In the genomic region with DNA sequence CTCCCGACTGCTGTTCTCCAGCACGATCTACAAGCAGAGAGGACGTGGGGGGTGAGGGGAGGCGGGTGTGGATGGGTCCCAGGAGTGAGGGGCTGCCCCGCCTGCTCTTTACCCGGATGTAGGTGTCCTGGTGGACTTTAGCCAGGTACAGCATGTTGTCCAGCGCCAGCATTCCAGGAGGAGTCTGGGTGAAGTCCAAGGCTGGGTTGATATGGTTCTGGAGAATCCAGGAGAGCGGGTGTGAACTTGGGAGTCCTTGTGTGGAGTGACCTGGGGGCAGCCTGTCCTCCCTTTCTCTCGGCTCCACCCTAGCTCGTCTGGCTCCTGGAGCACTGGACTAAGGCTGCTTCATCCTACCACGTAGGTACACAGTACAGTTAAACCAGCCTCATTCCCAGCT, we compare ENCODE assay signal across 26 mouse cellular contexts. TPM values are rescaled to one million over a fixed set of nuclear protein-coding genes. Genes with fewer than 3 reads are reported as not detected.
DNase-seq lines count a peak whose midpoint lies in the region; ATAC-seq and TF ChIP-seq lines count a peak whose summit lies in the region.
"Had no signal": no experiment of that assay in that cellular context is flagged by ENCODE, and none has a peak within 500 bp of the region (broad histone marks: within the 10 kb centered on the region; RNA-seq: fewer than 3 reads in every experiment).

No protein-coding gene starts in this region.

- H3K9ac ChIP-seq in intestine, embryonic 15.5 days = no peak overlapping the region
- H3K9ac ChIP-seq in midbrain, embryonic 16.5 days (ENCODE audit: low read depth, low read length) = no peak overlapping the region
- H3K9ac ChIP-seq: heart, embryonic 13.5 days; hindbrain, embryonic 15.5 days; midbrain, embryonic 15.5 days; neural tube, embryonic 13.5 days had no signal

- no peak overlapping the region for H3K4me2 ChIP-seq in intestine, embryonic 15.5 days (replicated peaks)
- no peak overlapping the region for H3K4me2 ChIP-seq in midbrain, embryonic 16.5 days (ENCODE audit: low read length)
- H3K4me2 ChIP-seq: heart, embryonic 13.5 days; hindbrain, embryonic 15.5 days; midbrain, embryonic 15.5 days; neural tube, embryonic 13.5 days had no signal

- H3K4me1 ChIP-seq in intestine, embryonic 15.5 days (replicated peaks) = no peaks in the 10 kb centered on the region
- peaks cover 15% of the 10 kb centered on the region; the same call in 1 of the 2 replicates for H3K4me1 ChIP-seq in kidney, adult 2 months (ENCODE audit: control insufficient read depth, insufficient read depth, low read length)
- H3K4me1 ChIP-seq in midbrain, embryonic 16.5 days (ENCODE audit: control insufficient read depth, insufficient read depth, low read length) = no peaks in the 10 kb centered on the region
- H3K4me1 ChIP-seq: heart, embryonic 13.5 days; midbrain, embryonic 15.5 days had no signal

- TF ChIP-seq CTCF in layer of hippocampus, adult 2 months (conservative IDR thresholded peaks at IDR 0.05) = no peak
- TF ChIP-seq CTCF in kidney, adult 2 months (conservative IDR thresholded peaks at IDR 0.05; ENCODE audit: insufficient read depth, insufficient read length, low read depth, low read length) = no peak

- no peak for TF ChIP-seq POLR2A in kidney, adult 2 months (IDR thresholded peaks at IDR 0.05; ENCODE audit: low read depth, low read length)

- peak overlapping the region; percentile 65 for H3K27ac ChIP-seq in layer of hippocampus, adult 2 months
- no peak overlapping the region for H3K27ac ChIP-seq in intestine, embryonic 15.5 days
- peak overlapping the region; percentile 59 for H3K27ac ChIP-seq in kidney, adult 2 months (ENCODE audit: insufficient read depth, low read depth, low read length)
- no peak overlapping the region for H3K27ac ChIP-seq in midbrain, embryonic 16.5 days (ENCODE audit: low read length)
- H3K27ac ChIP-seq: forebrain, embryonic 10.5 days; heart, adult 2 months; heart, embryonic 13.5 days; hindbrain, embryonic 15.5 days; macrophage; midbrain, embryonic 15.5 days; neural tube, embryonic 13.5 days had no signal

- H3K27me3 ChIP-seq in intestine, embryonic 15.5 days (replicated peaks) = no peaks in the 10 kb centered on the region
- no peaks in the 10 kb centered on the region for H3K27me3 ChIP-seq in kidney, adult 2 months (replicated peaks; ENCODE audit: control insufficient read depth, insufficient read depth, low read length)
- no peaks in the 10 kb centered on the region for H3K27me3 ChIP-seq in midbrain, embryonic 16.5 days (ENCODE audit: control insufficient read depth, insufficient read depth, low read depth, low read length)
- H3K27me3 ChIP-seq: CH12.LX; heart, embryonic 13.5 days; hindbrain, embryonic 15.5 days; midbrain, embryonic 15.5 days; neural tube, embryonic 13.5 days; Patski had no signal

- 84% methylated on average over 11 of the region's 11 CpGs for WGBS in intestine, embryonic 15.5 days
- WGBS in kidney, adult 2 months = 51% methylated on average over 11 of the region's 11 CpGs
- WGBS in midbrain, embryonic 16.5 days = 93% methylated on average over 11 of the region's 11 CpGs

- DNase-seq in layer of hippocampus, adult 2 months (ENCODE audit: low spot score in 2 of 2) = no peak
- DNase-seq in layer of hippocampus, adult 9-10 months (ENCODE audit: low spot score) = no peak
- peak; percentile 95 for DNase-seq in kidney, adult 2 months
- DNase-seq in kidney, postnatal 14 days = peak; percentile 82
- DNase-seq in left cerebral cortex, postnatal 4 days = no peak
- DNase-seq in frontal cortex, postnatal 36 days (ENCODE audit: low spot score in 2 of 2) = no peak
- DNase-seq: adrenal gland, adult 2 months; cerebellum, adult 11 months; cerebellum, postnatal 14 days; gastrocnemius, postnatal 25 days; heart, adult 2 months; heart, postnatal 14 days; layer of hippocampus, adult 9-11 months had no signal

- peaks cover 38% of the 10 kb centered on the region for H3K36me3 ChIP-seq in intestine, embryonic 15.5 days
- no peaks in the 10 kb centered on the region for H3K36me3 ChIP-seq in kidney, adult 2 months (ENCODE audit: control insufficient read depth, insufficient read depth, low read length)
- H3K36me3 ChIP-seq in midbrain, embryonic 16.5 days (ENCODE audit: control insufficient read depth, insufficient read depth, low read length) = peaks cover 57% of the 10 kb centered on the region

- peak; percentile 68 for ATAC-seq in intestine, embryonic 15.5 days
- no peak for ATAC-seq in midbrain, embryonic 16.5 days
- ATAC-seq: forebrain, embryonic 16.5 days; midbrain, embryonic 15.5 days; Patski had no signal

- intact Hi-C loops in left cerebral cortex, postnatal 4 days (cut with DNase I) = no loop called here

- H3K9me3 ChIP-seq in intestine, embryonic 15.5 days = no peaks in the 10 kb centered on the region
- H3K9me3 ChIP-seq in midbrain, embryonic 16.5 days (replicated peaks; ENCODE audit: control insufficient read depth, low read length, poor library complexity, severe bottlenecking) = no peaks in the 10 kb centered on the region
- H3K9me3 ChIP-seq: forebrain, embryonic 10.5 days; G1E; heart, embryonic 13.5 days; hindbrain, embryonic 15.5 days; midbrain, embryonic 15.5 days; neural tube, embryonic 13.5 days had no signal

- no peak overlapping the region for H3K4me3 ChIP-seq in layer of hippocampus, adult 2 months
- H3K4me3 ChIP-seq in intestine, embryonic 15.5 days (replicated peaks) = no peak overlapping the region
- no peak overlapping the region; the same call in 1 of the 2 replicates for H3K4me3 ChIP-seq in kidney, adult 2 months (ENCODE audit: insufficient read depth, low read depth, low read length)
- no peak overlapping the region for H3K4me3 ChIP-seq in midbrain, embryonic 16.5 days (ENCODE audit: low read depth, low read length)
- H3K4me3 ChIP-seq: forebrain, embryonic 10.5 days; heart, adult 2 months; heart, embryonic 13.5 days; hindbrain, embryonic 15.5 days; midbrain, embryonic 15.5 days; myocyte; neural tube, embryonic 13.5 days had no signal

RNA-seq across cellular contexts. Expression of gene Slc35c2, which starts 9.8 kb away (rescaled TPM):
- 10 to 100 TPM; 94.6 to 98.4 TPM for total RNA-seq in layer of hippocampus, adult 2 months (2021)
- 83.6 and 98.3 TPM in 2 replicates for polyA plus RNA-seq in intestine, embryonic 15.5 days (2015; fragmentation: Nextera tagmentation; extraction: Ambion mirVana)
- 64.1 and 69.8 TPM in 2 replicates for polyA plus RNA-seq in kidney, adult 2 months (2012; rRNA removed)
- 68.0 and 71.9 TPM in 2 replicates for polyA plus RNA-seq in midbrain, embryonic 16.5 days (2015; fragmentation: Nextera tagmentation; extraction: Ambion mirVana)
- 10 to 100 TPM; 36.4 to 37.1 TPM for total RNA-seq in left cerebral cortex, postnatal 4 days (2021)

RNA-seq across cellular contexts. Expression of gene Elmo2, which starts 28.9 kb away (rescaled TPM):
- total RNA-seq in layer of hippocampus, adult 2 months (2021) = 100 to 1,000 TPM; 200 to 202 TPM
- polyA plus RNA-seq in intestine, embryonic 15.5 days (2015; fragmentation: Nextera tagmentation; extraction: Ambion mirVana) = 58.1 and 63.0 TPM in 2 replicates
- 56.3 and 59.9 TPM in 2 replicates for polyA plus RNA-seq in kidney, adult 2 months (2012; rRNA removed)
- 108 and 112 TPM in 2 replicates for polyA plus RNA-seq in midbrain, embryonic 16.5 days (2015; fragmentation: Nextera tagmentation; extraction: Ambion mirVana)
- 10 to 100 TPM; 79.3 to 80.6 TPM for total RNA-seq in left cerebral cortex, postnatal 4 days (2021)

Comparison
In these comparisons a context has a peak if more than half of its experiments do, and no peak if none do; other contexts are left out.
1. DNase-seq: peak in kidney, adult 2 months (single experiment) and kidney, postnatal 14 days (single experiment); none in layer of hippocampus, adult 2 months (0 of 2), layer of hippocampus, adult 9-10 months (single experiment), left cerebral cortex, postnatal 4 days (single experiment) and frontal cortex, postnatal 36 days (0 of 2).
2. H3K27ac ChIP-seq: peak in layer of hippocampus, adult 2 months (single experiment) and kidney, adult 2 months (single experiment); none in intestine, embryonic 15.5 days (single experiment) and midbrain, embryonic 16.5 days (single experiment).